Mouse (Mus musculus) gastrocnemius, adult 8-10 months (tissue): ENCODE measurements around the gene Gm21972. TPM values are rescaled to one million over a fixed set of nuclear protein-coding genes. Genes with fewer than 3 reads are reported as not detected.

Source experiments
- total RNA-seq, 4 experiments: library from RNA; stranded (reverse); gene quantifications; 2 replicates each; pipeline ENCODE4 v1.2.4; 2022

Gm21972 gene
- total RNA-seq, 4 experiments from 2014 or later, result not detected

Other genes with a start within 250 kb of the Gm21972 start
- 10 to 100 TPM; 24.3 to 35.2 (median 28.2) TPM for gene Itm2c, start 239.4 kb upstream of the Gm21972 start, total RNA-seq
- under 1 TPM in 2 of 4 experiments, not detected in 2; 0.22 to 0.67 TPM for gene 4933407L21Rik, start 205.2 kb upstream of the Gm21972 start, total RNA-seq
- gene Gpr55, start 172.6 kb upstream of the Gm21972 start, total RNA-seq, result not detected
- gene Spata3, start 116.8 kb upstream of the Gm21972 start, total RNA-seq, result not detected
- gene 2810459M11Rik, start 87.8 kb upstream of the Gm21972 start, total RNA-seq, result not detected
- gene Psmd1, start 69.2 kb upstream of the Gm21972 start, total RNA-seq, result 100 to 1,000 TPM; 124 to 134 (median 130) TPM
- under 1 TPM in 2 of 4 experiments, not detected in 2; 0.27 to 0.65 TPM for gene Htr2b, start 21.7 kb upstream of the Gm21972 start, total RNA-seq
- 1 to 10 TPM; 1.5 to 2.1 (median 1.8) TPM for gene Armc9, start 21.1 kb downstream of the Gm21972 start, total RNA-seq
- gene B3gnt7, start 169.2 kb downstream of the Gm21972 start, total RNA-seq, result not detected
- gene Ncl, start 225.8 kb downstream of the Gm21972 start, total RNA-seq, result 100 to 1,000 TPM in 2 of 4 experiments, 10 to 100 TPM in 2; 86.8 to 116 (median 104) TPM